Mouse (Mus musculus): ENCODE results near the gene Ate1.
"Not testable (repeated sequence)": the region's sequence is repeated elsewhere in the genome, so short reads cannot be mapped to it uniquely, and the experiment has no call there.

Ate1 gene

DNA sequence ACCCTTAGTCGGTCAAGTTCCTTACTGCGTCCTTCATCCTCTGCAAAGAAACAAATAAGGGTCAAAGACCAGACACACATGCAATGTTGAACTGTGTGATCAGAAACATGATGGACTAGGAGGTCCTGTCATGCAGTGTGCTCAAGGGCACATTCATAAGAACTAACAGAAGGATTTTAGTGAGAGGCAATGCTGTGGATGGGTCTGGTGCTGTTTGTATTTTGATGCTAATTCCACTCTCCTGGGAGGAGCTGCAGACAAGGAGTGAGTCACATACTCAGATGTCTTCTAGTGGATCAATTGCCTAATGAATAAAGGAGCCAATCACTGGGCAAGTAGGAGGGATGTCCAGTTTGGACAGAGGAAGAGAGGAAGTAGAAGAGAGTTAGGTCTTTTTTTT is 125.5 kb downstream of the Ate1 start:
- no peak for DNase-seq (ENCODE audit: low spot score)

DNA sequence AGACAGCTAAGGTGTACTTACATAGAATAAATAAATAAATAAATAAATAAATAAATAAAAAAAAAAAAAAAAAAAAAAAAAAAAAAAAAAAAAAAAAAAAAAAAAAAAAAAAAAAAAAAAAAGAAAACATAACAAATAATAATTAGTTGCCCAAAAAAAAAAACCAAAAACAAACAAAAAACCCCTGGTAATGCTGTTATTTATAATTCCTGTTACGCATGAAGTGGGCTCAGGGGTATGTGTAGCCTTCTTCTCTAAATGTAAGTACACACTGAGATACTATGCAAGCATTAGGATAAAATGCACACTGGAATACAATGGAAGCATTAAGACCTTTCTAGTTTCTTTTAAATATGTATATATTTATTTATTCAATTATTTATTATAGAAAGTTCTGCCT is 130.1 kb downstream of the Ate1 start:
- DNase-seq (ENCODE audit: low spot score): not testable (repeated sequence)

DNA sequence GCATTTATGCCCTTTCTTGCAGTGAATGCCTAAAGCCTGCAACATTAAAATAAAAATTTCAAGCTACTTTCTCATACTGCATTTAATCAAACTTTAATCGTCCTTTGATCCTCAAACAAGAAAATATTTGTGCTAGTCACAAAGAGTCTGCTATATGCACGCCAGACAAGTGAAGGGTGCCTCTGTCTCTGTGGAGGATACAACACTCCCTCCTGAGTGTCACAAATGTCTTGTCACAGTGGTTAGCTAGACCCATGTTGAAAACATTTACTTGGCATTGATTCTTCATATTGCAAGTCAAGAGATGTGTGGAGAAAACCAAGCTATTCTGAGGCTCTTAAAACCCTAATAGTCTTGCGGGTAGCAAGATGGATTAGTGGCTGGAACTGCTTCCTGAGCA is 133.9 kb downstream of the Ate1 start:
- DNase-seq (ENCODE audit: low spot score): no peak

DNA sequence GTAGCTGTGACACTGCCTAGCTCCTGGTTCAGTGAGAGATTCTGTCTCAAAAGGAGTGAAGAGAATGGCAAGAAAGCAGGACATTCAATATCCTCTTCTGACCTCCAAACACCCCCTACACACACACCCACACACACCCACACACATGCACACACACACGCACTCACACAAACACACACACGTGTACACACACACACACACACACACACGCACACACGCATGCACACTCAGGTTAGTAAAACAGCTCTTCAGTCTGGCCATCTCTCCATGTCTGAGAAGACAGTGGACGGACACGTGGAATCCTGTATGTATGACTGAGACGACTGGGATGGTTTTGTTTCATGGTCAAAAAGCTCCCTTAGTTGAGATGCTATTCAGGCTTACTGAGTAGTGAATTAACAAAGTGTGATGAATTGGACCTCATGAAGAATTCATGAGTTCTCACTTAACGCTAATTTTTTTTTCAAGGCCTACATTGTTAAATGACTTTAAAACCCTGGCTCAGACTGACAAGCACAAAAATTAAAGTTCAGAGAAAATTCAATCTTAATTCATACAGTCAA is 134.4 kb downstream of the Ate1 start:
- DNase-seq (ENCODE audit: low spot score): no peak

DNA sequence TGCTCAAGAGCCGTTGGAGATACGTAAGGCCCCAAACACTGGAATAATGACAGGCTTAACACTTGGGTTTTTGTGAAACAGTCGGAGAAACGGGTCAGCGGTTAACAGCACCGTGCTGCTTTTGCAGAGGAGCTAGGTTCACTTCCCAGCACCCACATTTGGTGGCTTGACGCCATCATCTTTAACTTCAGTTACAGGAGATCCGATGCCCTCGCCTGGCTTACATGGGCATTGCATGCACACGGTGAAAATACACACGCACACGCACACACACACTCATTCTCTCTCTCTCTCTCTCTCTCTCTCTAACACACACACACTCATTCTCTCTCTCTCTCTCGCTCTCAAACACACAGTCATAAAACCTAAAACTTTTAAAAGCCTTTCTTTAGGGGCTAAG is 138.0 kb downstream of the Ate1 start:
- DNase-seq (ENCODE audit: low spot score): no peak

DNA sequence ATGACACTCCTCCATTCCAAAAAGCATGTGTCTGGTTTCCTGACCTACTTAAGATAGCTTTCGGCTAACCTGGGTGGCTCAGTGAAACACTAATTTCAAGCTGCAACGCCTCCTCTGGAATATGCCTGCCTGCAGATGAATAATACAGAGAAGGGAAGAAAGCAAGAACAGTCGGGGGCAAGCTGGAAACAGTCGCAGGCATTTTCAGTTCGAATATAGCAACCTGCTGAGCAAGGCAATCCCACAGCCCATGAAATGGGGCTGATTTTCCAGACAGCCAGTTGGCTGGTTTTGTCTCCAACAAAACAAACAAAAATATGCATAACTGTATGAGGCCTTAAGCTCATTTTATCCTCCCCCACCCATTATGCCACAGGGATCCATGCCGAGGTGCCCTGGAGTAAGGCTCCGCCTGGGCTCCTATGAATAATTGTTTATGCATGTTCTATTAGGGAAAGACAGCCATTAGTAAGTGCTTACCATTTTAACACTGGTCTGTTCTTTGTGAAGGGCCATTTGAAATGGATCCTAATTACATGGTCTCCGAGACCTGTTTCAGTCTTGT is 138.7 kb downstream of the Ate1 start:
- no peak for DNase-seq (ENCODE audit: low spot score)

DNA sequence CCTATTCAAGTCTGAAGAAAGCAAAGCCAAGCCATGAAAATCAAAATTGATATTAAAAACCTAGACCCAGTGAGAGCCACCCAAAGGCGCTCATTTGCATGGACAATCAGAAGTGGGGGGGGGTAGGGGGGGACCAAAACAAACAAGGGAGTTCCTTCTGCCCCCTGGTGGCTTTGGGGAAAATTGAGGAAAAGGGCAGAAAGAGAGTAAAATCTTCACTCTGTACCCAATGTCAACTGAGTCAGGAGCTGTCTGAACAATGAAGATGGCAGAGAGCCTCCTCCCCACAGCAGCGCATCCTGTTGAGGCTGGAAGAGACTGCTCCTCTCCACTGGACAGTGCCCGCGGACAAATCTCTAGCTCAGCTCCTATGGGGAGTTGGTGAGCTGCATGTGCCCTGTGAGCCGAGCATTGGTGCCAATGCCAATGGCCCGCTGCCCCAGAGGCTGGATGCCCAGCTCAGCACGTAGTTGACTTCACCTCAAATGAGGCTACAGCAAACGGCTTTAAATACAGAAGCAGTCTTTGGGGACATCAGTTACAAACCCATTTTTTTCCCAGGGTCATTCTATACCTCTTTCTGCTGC is 139.3 kb downstream of the Ate1 start:
- peak; percentile 18 for DNase-seq (ENCODE audit: low spot score)

DNA sequence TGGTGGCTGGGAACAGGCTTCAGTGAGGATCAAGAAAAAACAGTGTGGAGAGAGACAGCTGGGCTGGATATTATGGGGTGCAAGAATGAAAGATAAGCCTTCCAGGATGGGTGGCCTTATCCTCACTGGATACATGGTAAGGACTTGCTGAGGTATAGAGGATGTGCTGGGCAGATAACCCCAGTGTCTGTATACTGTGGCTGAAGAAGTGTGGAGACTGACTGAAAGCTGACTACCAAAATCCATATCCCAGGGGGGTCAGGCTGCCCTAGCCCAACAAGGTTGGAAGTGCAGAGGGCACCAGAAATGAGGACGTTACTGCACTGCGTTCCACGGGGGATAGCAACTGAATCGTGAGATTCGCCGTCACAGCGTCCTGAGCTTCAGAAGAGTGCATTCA is 139.8 kb downstream of the Ate1 start:
- DNase-seq (ENCODE audit: low spot score): no peak

DNA sequence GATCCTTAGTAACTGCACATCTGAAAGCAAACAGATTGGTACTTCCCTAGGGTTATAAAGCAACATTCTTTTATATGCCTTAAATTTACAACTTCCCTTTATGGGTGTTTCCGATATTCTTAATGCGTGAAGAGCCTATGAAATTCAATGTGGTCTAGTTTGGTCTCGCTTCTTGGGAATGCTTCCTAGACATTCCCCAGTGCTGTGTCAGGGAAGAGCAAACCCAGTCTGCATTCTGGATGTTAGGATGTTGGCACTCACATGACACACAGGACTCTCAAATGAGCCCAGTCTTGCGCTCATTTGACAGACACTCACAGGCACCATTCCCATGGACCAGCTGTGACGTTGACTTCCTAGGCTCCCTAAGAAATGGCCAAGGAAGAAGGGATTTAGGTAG is 140.3 kb downstream of the Ate1 start:
- DNase-seq (ENCODE audit: low spot score): no peak

DNA sequence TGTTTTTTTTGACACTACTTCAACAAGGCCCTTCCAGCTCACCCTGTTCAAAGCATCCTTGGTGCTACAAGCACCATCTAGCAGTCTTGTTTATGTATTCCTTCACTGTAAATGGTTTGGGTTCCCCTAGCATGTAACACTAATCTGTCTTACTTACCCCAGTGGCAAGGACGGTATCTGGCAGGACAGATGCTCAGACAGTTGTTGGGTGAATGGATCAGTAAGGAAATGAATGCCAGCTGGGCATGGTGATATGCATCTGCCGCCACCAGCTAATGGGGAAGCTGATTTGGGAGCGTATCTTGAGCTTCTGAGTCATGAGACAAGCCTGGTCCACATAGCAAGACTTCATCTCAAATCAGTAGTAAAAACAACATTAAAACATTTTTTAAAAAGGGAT is 141.9 kb downstream of the Ate1 start:
- no peak for DNase-seq (ENCODE audit: low spot score)

DNA sequence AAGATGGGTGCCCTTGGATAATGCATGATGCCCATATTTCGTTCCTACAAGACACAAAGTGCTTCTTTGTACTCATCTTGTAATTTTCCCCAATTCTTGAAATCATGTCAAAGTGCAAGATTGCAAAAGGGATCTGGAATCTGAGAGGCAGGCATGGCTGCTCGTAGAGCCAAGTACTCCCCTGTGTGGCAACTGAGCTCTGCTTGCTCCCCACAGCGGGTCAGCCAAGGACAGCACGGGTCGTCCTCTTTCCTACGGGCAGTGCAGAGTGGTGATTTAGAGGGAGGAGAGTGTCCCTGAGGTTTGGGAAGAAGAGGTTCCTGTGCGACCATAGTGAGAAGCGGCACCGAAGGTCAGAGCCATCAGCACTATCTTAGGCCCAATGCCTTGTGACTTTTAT is 145.9 kb downstream of the Ate1 start:
- peak; percentile 57 for DNase-seq (ENCODE audit: low spot score)

DNA sequence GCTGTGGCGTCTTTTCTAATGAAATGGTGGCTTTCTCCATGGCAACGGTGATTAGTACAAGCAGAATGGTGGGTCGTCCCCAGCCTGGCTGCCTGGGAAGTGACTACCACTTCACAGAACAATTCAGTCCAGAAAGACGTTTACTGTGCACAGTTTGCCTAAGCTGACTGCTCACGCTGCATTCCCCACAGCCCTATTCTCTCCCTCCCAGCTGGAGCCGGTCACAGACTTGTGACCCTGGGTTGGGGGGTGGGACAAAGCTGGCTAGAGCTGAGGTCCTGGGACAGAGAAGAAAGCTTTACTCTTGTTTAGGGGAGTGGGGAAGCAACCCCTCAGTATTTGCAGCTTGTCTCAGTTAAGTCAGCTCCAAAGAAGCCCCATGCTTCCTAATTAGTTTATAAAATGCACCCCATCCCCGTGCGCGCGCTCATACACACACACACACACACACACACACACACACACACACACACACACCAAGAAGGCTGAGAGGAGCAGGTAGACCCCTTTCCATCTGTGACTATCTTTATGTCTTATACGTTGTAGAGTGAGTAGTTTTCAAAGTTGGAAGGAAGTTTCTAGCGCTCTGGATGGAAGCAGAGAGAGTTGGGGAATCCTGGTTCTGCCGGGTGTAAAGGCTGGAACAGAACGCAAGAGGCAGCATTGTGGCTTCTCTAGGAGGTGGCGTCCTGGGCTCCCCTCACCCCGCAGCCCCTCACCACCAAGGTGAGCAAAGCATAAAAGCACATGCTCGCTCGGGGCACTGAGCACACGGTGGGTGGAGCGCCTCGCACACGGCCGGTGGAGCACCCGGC is 151.1 kb downstream of the Ate1 start:
- no peak for DNase-seq (ENCODE audit: low spot score)

DNA sequence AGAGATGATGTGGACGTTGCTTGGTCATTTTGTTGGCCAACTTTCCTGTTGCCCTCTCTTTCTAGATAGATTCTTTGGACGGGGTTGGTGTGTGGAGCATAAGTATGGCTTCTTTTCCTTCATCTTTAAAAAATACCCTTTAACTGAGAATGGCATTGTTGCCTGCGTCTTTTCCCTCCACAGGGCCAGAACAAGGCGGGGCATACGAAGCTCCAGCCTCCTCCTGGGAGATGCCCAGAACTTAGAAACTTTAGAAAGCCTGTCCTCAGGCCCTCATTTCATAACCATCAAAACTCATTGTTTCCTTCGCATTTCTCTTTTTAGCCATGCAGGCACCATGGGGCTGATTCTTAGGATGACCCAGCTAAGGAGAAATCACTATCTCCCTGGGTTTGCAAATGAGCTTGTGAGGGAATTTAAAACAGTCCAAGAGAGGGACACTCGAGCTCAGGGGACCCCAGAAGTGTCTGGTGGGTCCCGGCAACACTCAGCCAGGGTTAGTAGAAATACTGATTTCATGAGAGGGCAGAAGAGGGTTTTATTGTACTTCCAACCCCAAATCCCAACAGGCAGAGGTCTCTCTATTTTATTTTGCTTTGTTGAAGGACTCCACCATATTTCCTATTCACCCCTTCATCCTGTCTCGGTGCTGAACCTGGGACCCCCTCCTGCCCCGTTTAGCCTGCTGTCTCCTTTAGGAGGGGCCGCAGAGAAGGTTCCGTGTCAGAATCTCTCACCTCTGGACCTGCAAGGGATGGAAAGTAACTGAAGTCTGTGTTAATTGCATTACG is 151.9 kb downstream of the Ate1 start:
- DNase-seq (ENCODE audit: low spot score): no peak

DNA sequence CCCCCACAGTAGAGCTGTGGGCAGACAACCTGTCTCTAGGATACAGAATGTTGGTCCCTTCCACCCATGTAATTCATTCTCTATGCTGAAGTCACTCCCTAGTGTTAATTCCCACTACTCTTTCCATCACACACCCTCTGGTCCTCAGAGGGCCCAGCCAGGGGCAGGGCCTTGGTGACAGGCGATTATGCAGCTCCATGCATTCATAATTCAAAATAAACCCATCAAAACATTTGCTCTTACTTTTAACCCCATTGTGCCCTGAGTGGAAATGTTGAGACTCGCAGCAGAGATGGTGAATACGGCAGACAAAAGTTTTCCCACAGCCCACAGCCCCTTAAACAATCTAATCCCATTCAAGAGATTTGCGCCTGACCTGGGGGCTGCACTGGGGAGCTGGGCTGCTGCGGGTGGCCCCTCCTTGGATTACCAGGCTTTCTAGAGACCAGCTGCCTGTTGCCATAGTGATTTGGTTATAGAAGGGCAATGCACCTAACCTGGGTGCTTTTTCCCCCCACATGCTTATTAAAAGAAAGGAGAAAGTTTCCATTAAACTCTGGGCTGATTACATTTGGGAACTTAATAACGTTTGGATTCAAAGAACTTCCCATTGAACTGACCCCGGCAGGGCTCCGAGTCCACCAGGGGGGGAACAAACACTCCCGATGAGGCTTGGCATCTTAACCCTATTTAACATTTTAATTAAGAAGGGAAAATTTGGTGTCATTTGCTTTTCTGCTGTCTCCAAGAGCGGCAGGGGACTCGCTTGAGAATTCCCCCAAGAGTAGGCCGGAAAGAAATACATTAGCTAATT is 152.7 kb downstream of the Ate1 start:
- no peak for DNase-seq (ENCODE audit: low spot score)

DNA sequence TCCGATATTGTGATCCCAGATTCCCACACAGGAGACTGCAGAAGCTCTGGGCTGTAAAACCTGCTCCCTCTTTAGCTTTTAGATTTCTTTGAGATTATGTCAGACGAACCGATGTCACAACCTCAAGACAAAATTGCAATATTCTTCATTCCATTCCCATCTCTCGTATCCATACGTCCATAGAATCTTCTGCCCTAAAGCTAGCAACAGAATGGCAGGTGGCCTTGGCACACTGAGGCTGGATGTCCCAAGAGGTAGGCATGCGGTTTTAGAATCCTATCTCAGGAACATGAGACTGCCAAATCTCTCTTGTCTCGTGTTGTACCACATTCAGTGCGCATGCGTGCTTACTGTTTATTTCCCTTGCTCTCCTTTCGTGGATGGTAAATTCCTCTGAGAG is 154.5 kb downstream of the Ate1 start:
- no peak for DNase-seq (ENCODE audit: low spot score)

All from ovary, postnatal 36 days (tissue).